Mouse (Mus musculus): ENCODE measurements around the gene Cdh23.

Gene Cdh23

DNA sequence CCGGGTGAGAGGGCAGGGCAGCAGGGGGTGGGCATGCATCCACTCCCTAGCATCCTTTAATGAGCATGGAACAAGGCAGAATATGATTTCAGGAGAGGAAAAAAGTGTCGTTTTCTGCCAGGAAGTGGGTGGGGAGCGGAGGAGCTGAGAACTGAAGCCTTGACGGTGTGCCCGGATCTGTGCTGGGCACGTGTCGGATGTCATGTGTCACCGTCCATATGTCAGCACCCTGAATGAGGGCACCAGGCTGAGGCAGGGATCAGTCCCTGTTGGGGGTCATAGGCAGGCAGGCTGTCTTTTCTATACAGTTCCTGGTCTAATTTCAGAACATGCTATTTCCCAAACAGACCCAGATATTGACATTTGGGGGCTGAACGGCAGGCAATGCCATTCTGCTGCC is 61.9 kb downstream of the Cdh23 start:
- DNase-seq, result no peak

- DNase-seq, result no peak
Measured at GRCm38 (mm10) chr10:60626086-60626485, 70.2 kb downstream of the Cdh23 start.

- no peak for DNase-seq
Measured at GRCm38 (mm10) chr10:60625511-60625910, 70.8 kb downstream of the Cdh23 start.

GRCm38 (mm10) chr10:60624945-60625344 is 71.3 kb downstream of the Cdh23 start:
- DNase-seq, result no peak

- DNase-seq, result no peak
Measured at GRCm38 (mm10) chr10:60624217-60624708, 72.0 kb downstream of the Cdh23 start.

DNA sequence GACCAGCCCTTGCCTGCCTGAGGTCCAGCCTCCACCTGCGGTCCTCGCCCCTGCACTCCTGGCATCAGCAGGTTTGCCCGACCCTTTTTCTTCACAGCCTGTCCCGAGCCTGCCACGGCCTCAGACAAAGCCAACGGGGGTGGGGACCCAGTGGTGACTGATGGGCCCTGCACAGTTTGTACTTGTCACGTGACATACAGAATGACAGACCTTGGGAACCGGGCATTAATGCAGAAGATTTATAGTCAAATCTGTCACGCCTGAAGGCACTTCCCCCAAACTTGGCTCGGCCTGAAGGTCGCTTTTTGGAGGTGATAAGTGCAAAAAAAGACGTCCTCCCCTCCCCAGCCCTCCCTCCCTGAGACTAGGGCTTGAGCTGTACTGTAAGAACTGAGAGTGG is 73.5 kb downstream of the Cdh23 start:
- no peak for DNase-seq

DNA sequence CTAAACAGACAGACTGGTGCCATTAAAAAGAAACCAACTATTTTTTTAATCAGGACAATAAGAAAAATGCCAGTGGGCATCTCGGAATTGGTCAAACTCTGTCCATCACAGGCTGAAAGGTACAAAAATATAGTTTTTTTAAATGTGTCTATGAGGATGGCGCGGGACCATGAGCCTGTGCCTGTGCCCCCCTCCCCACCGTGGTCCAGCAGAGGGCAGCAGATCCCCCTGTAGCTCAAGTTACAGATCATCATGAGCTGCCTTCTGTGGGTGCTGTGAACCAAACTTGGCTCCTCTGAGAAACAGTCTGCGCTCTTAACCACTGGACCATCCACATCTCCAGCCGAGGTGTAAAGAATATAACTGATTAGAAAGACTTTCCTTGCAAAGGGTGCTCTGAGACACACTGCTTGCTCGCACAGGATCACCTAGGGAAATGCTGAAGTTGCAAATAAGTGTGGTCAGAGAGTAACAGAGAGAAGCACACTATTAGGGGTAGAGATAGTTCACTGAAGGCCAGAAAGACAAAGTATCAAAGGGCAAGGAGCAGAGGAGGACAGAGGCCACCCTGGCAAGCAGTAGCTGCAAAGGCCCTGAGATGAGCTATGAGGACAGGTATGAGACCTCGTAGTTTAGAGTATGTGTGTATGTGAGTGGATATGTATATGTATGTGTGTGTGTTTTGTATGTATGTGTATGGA is 74.7 kb downstream of the Cdh23 start:
- peak; percentile 18 to 27 for DNase-seq

DNA sequence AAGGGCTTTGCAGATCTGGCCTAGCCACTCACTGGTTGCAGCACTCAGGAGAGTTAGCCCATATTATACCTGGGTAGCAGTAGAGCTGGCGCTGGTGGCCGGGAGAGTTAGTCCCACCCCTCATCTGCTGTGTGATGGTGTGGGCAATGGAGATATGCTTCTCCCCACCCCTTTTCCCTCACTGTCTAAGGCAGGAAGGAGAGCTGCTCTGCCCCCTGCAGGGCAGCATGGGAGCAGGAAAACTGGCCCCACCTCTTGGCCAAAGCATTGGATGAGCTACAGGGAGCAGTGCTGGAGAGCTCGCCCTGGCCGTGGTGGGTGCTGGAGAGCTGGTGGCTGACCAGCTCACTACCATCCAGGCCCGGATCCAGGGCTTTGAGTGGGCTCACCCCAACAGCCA is 80.4 kb downstream of the Cdh23 start:
- DNase-seq, result no peak

- peak; percentile 69 to 71 for DNase-seq
Measured at GRCm38 (mm10) chr10:60612893-60613292, 83.4 kb downstream of the Cdh23 start.

- no peak for DNase-seq
Measured at GRCm38 (mm10) chr10:60607166-60607565, 89.1 kb downstream of the Cdh23 start.

GRCm38 (mm10) chr10:60606661-60607060 is 89.6 kb downstream of the Cdh23 start:
- no peak for DNase-seq

GRCm38 (mm10) chr10:60602235-60602634 is 94.1 kb downstream of the Cdh23 start:
- DNase-seq, result no peak

- DNase-seq, result no peak
Measured at GRCm38 (mm10) chr10:60595166-60595565, 101.1 kb downstream of the Cdh23 start.

GRCm38 (mm10) chr10:60592881-60593575 is 103.3 kb downstream of the Cdh23 start:
- no peak for DNase-seq

GRCm38 (mm10) chr10:60591281-60591680 is 105.0 kb downstream of the Cdh23 start:
- no peak for DNase-seq

DNA sequence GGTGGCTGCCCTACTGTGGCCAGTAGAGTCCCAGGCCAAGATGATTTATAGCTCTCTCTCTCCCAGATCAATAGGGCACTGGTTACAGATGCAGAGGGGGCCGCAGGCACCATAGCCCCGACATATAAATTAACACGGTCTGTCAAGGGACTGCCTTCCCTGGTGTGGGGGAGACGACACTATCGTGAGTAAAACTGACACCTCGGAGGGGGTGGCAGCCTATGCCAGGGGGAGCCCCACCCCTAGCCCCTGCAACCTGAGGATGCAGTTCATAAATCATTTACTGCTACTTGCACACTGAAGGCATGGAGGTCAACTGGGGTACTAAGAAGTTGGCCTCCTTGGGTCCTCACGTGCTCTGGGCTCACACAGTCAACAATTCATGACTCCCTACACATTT is 106.0 kb downstream of the Cdh23 start:
- DNase-seq, result no peak

DNA sequence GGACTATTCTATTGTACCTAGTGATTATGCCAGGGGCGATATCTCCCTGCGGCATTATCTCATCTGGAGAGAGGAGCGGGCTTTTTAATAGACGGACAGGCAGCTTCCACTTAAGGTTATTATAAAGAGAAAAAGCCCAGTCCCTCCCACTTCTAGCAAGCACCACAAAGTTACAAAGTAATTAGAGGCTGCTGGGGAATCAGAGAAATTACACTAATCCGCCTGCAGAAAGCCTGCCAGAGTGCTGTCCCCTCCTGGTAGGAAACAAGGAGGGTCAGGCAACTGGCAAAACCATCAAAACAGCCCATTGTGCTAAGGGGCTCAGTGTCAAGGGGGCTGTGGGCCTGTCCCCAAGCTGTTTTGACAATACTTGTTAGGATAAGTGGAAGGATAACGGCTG is 110.6 kb downstream of the Cdh23 start:
- no peak for DNase-seq

DNA sequence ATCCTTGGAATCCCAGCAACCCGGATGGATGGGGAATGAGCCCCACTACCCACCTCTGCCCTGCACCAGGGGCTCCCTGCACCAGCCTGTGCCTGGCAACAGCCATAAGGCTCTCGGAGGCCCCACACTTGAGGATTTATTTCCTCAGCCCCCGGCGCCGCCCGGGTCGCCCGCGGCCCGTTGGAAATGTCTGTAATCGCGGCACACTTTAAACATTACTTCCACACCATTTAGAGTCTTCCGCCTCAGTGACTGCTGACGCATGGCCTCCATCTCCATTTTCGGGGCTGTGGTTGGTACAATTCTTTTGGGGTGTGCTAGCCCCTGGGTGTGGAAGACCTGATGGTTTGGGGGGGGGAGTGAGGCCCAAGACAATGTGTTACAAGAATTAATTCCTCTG is 113.3 kb downstream of the Cdh23 start:
- no peak for DNase-seq

DNA sequence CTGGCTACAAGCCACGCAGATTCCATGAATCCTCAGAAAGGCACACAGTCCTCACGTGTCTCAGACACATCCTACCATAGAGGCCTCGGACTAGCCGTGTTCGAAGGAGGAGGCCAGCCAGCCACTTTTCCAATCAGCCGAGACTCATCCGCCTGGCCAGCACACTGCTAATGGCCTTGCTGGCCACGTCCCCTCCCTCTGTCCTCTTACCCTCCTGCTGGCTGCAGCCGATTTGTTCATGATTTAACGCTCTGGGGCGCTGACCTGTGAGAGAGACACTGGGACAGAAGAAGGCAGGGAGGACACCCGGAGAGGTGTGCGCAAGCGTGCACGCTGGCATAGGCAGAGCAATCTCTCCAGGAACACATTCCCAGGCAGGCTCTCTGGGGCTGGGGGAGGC is 115.6 kb downstream of the Cdh23 start:
- no peak for DNase-seq

DNA sequence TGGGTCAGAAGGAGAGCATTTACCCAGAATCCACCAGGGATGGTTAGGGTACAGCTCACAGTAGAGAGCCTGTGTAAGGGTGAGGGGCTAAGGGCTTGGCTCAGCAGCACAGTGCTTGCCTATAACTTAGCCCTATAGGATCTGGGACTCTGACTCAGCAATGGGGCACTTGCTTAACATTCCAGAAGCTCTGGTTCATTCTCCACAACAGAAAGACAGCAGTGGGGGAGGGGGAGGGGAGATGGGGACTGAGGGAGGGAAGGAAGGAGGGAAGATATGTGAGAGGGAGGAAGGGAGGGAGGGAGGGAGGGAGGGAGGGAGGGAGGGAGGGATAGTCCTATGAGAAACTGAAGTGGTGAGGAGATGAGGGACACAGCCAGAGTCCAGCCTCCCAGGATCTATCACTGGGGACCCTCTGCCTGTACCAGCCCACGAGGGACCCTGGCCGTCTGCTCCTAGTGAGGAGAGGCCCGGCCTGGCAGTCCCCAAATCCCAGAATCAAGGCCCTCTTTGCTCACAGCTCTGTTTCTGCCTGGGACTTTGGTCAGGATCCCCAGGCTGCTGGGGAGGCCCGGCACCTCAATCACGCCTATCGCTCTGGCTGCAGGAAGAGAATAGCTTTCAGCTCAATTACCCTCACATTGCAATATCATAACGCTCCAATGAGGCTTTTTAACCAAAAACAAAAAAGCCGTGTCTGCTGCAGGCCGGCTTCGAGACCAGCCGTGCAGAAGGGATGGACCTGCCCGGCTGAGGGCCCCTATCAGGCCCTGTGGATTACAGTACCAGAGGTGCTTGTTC is 117.4 kb downstream of the Cdh23 start:
- no peak for DNase-seq

DNA sequence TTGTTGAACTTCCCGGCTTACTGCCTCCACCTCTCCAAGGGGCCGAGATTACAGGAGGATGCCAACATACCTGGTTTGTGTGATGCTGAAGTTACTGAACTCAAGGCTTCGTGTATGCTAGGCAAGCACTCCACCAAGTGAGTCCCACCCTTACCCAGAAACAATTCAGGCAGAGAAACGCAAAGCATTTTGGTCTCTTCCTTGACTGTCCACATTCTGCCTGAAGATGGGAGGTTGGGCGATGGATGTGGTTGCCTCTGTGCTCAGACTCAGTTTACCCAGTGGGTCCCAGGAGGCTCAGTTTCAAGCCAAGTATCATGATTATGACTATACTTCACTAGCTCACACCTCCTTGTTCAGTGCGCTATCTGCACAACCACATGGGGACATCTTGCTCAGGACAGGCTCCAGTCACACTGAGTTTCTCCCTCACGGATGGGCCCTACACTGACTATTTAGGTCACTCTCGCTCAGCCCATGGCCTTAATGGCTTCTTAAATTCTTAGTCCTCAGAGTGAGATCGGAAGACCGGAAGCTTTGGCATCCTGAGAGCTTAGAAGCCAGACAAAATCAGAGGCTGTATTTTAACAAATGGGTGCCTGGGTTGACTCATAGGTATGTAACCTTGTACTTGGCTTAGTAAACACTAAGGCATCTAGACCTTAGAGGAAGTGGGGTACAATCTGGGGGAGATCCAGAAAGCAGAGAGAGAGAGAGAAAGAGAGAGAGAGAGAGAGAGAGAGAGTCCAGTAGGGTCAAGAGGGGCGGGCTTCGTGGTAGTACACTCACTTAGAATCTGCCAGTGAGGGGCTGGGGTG is 118.2 kb downstream of the Cdh23 start:
- DNase-seq, result no peak

- DNase-seq, result peak; percentile 5 to 9
Measured at GRCm38 (mm10) chr10:60577125-60577919, 119.0 kb downstream of the Cdh23 start.
